Mouse (Mus musculus): ENCODE results near the gene Tdrd5.
"Not testable (repeated sequence)": the region's sequence is repeated elsewhere in the genome, so short reads cannot be mapped to it uniquely, and the experiment has no call there.

Tdrd5 gene

DNA sequence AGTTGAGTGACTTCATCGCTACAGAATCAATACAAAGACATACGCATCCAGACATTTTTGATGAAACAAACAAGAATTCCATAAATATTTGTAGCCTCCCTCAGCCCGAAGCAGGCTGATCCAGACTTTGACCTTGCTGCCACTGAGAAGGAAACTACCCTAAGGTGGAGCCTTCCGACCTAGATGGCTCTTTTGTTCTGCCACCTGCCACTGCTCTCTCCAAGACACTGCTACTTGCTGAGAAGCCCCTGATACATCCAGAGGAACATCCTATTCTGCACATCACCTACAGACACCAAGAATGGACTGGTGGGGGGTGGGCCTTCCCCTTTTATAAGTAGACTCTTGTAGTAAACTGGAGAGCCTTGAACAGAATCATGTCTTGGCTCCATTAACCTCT, 52.4 kb downstream of the Tdrd5 start:
- DNase-seq: not testable (repeated sequence)

DNA sequence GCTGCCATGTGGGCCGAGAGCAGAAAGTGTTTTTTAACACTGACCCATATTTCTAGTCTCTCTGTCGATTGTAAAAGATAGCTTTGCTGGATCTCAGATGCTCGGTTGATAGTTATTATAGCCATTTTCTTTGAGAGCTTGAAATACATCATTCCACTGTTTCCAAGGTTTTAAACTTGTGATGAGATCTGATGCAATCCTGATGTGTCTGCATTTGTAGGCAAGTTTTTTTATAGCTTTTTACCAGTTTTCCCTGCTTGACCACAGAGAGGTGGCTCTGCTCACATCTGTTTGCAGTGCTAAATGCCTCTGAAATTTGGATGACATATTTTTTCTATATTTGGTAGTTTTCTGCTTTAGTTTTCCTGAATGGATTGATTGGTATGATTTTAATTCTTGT, 55.6 kb downstream of the Tdrd5 start:
- DNase-seq: no peak

DNA sequence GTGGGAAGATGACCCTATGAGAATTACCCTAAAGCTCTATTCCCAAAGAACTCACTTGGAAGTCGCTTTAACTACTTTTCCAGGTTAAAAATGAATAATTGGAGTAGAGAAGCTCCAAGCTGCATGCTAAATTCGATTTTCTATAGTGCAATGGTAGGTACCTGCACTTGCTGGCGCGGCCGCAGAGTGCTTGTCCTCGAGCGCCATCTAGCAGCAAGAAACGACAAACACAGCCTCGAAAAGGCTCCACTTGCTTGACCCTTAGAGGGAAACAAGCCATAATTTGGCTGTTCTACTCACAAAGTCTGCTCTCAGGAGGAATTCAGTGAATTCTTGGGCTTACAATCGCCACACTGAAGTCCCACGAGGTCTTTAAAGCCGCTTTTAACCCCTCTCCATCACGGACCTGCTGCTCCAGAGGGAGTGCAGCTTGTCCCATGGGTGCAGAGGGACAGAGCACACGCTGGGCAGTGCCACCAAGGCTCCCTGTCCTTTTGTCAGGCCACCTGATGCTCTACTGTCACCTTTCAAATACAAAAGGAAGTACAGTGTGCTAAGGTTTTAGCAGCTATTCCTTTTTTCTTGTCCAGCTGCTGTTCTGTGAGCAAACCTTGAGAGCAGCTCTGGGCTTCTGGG, 61.6 kb downstream of the Tdrd5 start:
- peak; percentile 75 for DNase-seq

GRCm38 (mm10) chr1:156241035-156241434, 62.4 kb downstream of the Tdrd5 start:
- peak; percentile 81 for DNase-seq

DNA sequence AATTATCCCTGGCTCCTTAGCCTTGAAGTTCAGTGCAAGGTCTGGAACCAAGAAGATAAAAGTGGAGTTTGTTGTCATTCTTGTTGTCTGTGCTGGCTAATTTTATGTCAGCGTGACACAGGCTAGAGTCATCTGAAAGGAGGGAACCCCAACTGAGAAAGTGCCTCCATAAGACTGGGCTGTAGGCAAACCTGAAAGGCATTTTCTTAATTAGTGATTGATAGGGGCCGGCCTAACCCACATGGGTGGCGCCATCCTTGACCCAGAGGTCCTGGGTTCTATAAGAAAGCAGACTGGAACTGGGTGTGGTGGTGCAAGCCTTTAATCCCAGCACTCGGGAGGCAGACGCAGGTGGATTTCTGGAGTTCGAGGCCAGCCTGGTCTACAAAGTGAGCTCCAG, 72.3 kb downstream of the Tdrd5 start:
- DNase-seq: no peak

DNA sequence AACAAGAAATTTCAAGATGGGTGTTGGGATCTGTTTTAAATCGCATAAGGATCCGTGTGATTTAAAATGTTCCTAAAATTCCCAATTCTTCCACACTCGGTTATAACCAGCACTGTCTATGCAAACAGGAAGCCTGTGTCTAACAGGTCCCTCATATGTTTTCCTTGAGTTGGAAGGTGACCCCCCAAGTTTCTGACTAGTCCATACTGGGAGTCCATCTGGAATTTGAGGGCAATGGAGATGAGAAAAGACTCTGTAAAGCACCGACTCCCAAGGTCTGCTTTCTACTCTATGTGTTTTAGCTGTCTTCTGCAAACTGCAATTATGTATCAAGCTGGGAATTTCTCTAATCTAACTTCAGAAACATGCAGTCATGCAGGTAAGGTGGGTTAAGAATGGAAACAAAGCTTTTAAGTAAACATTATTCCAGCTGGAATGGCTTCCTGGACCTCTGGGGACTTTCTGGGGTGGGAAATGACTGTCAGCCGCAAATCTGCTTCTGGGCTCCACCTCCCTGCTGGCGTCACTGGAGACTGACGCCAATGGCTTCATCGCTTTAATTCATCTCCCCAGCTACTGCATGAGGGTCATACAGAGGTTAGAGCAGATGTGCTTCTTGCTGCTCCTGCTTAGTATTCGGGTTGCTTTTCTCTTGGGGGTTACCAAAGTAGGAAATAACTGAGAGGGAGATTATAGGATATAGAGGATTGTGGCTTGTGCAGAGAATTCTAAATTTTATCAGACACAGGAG, 73.0 kb downstream of the Tdrd5 start:
- DNase-seq: no peak

- DNase-seq: peak; percentile 82
These were observed 74.0 kb downstream of the Tdrd5 start for GRCm38 (mm10) chr1:156229448-156229847.

DNA sequence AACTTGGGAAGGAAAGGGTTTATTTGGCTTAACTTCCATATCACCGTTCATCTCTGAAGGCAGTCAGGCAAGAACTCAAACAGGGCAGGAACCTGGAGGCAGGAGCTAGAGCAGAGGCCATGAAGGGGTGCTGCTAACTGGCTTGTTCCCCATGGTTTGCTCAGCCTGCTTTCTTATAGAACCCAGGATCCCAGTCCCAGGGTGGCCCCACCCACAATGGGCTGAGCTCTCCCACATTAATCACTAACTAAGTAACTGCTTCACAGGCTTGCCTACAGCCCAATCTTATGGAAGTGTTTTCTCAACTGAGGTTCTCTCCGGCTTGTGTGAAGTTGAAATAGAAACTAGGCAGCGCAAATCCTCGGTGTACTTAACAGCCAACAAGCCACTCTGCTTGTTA, 74.7 kb downstream of the Tdrd5 start:
- DNase-seq: no peak

DNA sequence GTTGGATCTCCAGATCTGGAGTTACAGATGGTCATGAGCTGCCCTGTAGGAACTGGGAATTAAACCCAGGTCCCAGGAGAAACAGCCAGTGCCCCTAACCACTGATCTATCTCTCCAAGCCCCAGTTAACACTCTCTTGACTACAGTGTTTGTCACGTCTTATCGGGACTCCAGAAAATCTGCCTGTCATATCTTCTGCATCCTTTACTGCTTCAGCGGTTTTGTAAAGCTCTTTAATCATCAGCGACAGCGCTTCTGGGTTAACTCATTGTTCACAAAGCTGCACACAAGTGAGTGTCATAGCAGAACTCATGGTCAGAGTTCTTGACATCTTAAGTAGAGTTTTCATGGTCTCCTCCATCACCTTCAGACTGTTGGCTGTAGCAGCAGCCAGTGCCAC, 76.6 kb downstream of the Tdrd5 start:
- DNase-seq: no peak

DNA sequence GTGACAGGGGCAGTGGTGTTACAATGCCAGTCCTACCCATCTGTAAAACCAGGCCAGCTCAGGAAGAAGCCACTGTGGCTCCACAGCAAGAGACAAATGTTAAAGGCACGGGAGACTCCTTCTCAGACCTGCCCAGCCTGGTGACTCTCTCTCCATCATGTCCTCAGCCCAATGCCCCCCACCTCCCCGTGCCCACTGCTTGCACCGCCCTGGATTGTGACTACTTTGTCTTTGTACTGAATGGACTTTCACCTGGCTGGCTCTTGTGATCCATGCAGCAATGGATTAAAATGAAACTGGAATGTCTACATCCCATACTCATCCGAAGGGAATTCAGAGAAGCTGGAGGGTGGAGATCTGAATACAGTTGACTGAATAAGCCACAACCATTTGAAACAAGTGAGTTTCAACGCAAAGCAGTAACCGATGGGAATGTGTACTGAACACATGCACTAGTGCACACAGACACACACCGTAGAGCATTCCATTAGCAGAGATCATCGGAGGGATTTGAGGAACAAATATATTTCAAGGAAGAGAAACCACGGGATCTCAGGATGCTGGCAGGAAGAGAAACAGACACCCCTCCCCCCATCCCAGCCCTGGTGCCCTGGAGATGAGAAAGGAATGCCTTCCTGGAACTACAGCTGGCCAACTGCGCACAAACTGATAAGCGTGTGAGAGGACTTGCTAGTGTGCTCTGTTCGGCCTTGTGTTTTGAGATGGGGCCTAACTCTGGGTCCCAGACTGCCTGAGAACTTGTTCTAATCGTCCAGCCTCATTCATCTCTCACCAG, 81.1 kb downstream of the Tdrd5 start:
- no peak for DNase-seq

DNA sequence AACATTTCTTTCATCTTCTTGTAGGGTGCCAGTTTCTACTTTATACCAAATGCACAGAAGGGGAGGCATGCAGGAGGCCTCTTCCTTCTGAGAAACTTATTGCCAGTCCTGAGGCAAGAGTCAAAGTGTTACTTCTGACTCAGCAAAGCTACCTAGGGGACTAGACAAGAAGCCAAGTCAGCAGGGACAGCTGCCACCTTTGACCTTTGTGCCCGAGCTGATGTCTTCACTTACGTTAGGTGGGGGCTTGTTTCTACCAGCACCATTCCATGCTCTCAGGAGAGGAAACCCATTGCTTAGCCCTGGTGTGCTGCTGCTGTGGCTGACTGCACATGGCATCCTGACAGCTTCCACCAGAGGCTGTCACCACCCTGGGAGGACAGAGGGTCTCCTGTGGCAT, 82.1 kb downstream of the Tdrd5 start:
- no peak for DNase-seq

- no peak for DNase-seq
These were observed 84.9 kb downstream of the Tdrd5 start for GRCm38 (mm10) chr1:156218573-156218972.

DNA sequence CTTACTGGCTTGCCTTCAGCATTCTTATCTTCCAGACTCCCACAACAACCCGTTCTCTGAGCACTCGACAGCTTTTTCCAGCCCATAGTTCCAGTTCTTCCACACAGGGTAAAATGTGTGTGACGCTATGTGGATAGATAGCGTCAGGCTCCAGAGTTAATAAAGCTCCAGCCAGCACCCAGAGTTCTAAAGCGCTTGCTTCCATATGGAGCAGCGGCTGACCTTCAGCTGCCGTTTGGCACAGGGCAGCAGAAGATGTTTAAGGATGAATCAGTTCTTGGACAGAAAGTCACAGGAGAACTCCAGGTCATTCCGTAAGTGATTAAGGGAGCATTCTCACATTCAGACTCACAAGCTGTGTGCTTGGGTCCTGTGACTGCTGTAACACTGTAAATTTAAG, 85.5 kb downstream of the Tdrd5 start:
- no peak for DNase-seq

DNA sequence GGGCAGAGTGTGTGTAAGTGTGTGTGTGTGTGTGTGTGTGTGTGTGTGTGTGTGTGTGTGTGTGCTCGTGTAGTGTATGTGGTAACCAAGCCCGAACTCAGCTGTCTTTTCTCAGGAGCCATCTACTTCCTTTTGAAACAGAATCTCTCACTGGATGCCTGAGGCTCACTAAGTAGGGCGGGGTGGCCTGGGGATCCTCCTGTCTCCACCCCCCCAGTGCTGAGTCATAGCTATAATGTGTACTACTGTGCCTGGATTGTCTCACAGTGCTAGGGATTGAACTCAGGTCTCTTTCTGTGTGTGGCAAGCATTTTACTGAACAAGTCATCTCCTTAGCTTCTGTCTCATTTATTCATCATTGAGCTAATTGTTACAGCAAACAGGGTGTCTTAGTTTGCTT, 86.1 kb downstream of the Tdrd5 start:
- peak; percentile 68 for DNase-seq

DNA sequence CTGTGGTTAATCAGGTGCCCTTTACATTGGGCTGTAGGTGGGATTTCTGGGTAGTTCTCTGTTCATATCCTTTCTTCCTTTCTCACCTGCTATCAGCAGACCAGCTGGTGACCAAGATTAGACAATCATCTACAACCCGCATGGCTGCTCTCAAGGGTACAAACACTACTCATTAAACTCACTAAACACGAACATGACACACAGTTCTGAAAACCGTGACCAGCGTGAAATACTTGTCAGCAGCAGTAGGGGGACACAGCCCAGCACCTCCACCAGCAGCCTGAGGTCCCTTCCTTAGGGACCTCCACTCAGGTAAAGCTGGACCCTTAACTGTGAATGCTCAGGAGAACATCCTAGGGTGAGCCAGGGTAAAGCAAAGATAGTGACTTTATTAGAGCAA, 87.2 kb downstream of the Tdrd5 start:
- no peak for DNase-seq

GRCm38 (mm10) chr1:156214651-156215050, 88.8 kb downstream of the Tdrd5 start:
- no peak for DNase-seq

GRCm38 (mm10) chr1:156212923-156213322, 90.5 kb downstream of the Tdrd5 start:
- no peak for DNase-seq

GRCm38 (mm10) chr1:156211809-156212317, 91.6 kb downstream of the Tdrd5 start:
- no peak for DNase-seq
